Mouse (Mus musculus) retina, adult 2 months (tissue): ENCODE results near the gene Aldh5a1.

ENCODE experiments used
- DNase-seq: peaks from one replicate; pipeline ENCODE4 v3.0.0-alpha.2; 2012; ENCODE audit warnings: low read depth, low spot score

Gene Aldh5a1

DNA sequence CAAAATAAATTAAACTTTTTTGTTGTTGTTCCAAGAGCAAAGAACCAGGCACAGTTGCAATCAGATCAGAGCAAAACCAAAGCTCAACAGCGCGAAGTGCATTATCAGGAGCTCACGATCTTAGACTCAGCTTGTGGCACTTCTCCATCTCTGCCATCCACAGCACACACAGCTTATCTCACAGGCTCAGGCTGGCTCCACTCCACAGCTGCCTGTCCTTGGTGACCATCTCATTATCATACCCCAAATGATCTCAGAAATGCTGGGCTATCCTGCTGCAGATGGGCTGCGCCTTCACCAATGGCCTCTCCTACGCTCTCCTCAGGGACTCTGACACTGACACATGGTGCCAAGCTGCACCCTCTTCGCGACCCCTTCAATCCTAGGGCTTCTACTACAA lies 4.3 kb downstream of the Aldh5a1 start:
- DNase-seq: no peak

DNA sequence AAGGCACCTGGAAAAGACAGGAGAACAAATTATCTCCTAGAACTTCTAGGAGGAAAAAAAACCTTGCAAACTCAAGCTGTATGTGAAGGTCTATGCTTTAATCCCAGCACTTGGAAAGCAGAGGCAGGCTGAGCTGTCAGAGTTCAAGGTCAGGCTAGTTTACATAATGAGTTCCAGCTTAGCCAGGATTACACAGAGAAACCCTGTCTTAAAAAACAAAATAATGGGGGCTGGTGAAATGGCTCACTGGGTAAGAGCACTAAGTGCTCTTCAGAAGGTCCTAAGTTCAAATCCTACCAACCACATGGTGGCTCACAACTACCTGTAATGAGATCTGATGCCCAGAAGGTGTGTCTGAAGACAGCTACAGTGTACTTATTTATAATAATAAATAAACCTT lies 6.9 kb downstream of the Aldh5a1 start:
- no peak for DNase-seq

- DNase-seq: no peak
Measured at GRCm38 (mm10) chr13:24923991-24924390, 13.5 kb downstream of the Aldh5a1 start.

DNA sequence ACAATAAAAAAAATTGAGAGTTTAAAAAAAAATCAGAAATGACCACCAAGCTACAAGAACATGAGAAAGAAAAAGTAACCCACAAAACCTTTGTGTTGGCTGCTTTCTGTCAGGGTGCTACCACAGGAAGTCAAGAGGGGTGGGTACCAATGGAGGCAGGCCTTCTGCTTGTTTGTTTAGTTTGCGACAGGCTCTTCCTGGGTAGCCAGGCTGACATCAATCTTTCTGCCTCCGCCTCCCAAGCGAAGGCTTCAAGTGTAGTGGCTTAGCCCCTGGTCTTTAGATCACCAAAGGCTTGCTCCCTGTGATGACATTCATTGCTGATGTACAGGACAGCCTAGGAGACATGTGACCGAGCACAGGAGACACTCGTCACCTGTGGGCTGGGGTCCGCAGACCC lies 16.2 kb downstream of the Aldh5a1 start:
- no peak for DNase-seq

- no peak for DNase-seq
Measured at GRCm38 (mm10) chr13:24920333-24920977, 17.0 kb downstream of the Aldh5a1 start.

DNA sequence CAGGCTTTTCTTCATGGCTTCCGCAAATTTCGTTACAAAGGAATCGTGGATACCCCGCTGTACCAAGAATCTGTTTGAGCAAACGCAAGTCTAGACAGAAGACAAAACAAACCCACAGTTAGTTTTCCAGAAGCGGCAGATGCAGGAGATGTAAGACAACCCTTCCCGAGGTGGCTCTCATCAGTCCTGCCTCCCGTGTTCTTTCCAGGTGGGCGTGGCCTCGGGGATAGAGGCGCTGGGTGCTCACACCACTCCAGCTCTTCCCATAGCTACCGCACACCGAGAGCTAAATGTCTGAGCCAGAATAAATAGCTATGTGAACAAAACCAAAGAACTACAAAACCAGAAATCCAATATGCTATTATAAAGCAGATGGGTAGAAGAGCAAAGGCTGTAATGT lies 21.6 kb downstream of the Aldh5a1 start:
- no peak for DNase-seq

GRCm38 (mm10) chr13:24914915-24915314 lies 22.5 kb downstream of the Aldh5a1 start:
- no peak for DNase-seq

DNA sequence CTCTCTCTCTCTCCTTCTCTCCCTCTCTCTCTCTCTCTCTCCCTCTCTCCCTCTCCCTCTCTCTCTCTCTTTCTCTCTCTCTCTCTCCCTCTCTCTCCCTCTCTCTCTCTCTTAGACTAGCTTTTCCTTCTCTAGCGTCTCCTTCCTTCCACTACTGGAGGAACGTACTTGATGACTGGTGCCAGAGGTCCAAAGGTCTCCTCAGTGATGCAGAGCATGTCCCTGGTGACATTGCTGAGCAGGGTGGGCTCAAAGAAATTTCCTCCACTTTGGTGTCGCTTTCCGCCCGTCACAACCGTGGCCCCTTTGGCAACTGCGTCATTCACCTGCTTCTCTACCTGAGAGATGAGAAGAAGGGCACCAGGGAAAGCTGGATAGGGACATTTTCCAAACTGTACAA lies 23.9 kb downstream of the Aldh5a1 start:
- no peak for DNase-seq

DNA sequence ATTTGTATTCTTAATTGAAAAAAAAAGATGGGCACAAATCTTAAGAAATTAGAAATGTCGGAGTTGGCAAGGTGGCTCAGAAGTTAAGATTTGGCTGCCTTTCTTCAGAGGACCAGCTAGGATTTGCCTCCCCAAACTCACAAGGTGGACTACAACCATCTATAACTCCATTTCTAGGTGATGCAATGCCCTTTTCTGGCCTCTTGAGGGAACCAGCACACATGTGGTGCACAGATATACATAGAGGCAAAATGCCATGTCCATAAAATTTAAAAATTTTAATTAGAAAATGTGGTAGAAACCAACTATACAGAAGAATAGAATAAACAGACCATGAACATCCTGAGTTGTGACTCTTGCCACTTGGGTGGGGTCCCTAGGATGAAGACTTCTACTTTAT lies 28.3 kb downstream of the Aldh5a1 start:
- no peak for DNase-seq

GRCm38 (mm10) chr13:24906831-24907570 lies 30.5 kb downstream of the Aldh5a1 start:
- DNase-seq: no peak

DNA sequence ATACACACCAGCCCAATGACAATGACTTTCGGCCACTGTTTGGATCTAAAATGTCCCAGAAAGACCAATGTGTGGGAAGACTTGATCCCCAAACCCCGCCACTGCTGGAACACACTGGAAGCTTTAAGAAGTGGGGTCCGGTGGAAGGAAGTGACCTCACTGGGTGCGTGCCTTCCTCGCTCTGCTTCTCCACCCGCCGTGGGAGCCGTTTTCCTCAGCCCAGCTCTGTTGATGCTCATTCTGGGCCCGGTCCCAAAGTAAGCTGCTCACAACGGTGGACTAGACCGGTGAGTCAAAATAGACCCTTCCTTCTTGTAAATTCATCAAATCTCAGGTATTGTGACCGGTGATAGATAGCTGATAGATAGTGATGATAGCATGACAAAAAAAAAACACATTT lies 32.0 kb downstream of the Aldh5a1 start:
- DNase-seq: no peak

- DNase-seq: no peak
Measured at GRCm38 (mm10) chr13:24903412-24903811, 34.0 kb downstream of the Aldh5a1 start.

- DNase-seq: no peak
Measured at GRCm38 (mm10) chr13:24901916-24902315, 35.5 kb downstream of the Aldh5a1 start.

- no peak for DNase-seq
Measured at GRCm38 (mm10) chr13:24893880-24894279, 43.6 kb downstream of the Aldh5a1 start.

- DNase-seq: no peak
Measured at GRCm38 (mm10) chr13:24892516-24892915, 44.9 kb downstream of the Aldh5a1 start.

DNA sequence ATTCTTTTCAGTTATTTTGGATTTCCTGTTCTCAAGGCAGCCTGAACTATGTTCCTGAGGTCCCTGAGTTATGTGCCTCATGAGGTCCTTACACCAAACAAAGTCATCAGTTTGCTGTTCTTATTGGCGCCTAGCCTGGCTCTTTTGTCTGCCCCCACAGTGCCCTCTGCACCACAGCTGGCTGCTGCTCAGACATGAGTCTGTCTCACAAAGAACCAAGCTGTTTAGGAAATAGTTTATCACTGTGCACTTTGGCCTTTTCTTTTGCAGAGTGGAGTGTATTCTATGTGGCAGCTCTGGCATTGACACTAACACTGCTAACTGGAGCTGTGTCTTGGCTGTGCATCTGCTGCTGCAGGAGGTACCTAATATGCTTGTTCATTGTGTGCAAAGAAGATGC lies 47.9 kb downstream of the Aldh5a1 start:
- DNase-seq: no peak

DNA sequence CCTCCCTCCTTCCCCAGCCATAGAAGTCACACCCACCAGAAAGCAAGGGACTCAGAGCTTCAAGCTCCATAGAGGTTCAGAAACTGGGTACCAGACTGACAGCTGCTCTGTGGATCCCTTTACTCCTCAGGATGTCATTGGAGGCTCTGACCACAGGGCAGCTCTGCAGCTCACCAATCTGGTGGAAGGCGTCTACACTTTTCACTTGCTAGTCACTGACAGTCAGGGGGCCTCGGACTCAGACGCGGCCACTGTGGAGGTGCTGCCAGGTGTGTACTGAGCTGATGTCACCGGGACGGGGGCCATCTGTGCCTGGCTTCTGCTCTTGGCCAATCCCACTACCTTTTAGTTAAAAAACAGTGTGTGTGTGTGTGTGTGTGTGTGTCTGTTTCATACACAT lies 55.0 kb downstream of the Aldh5a1 start:
- DNase-seq: no peak

DNA sequence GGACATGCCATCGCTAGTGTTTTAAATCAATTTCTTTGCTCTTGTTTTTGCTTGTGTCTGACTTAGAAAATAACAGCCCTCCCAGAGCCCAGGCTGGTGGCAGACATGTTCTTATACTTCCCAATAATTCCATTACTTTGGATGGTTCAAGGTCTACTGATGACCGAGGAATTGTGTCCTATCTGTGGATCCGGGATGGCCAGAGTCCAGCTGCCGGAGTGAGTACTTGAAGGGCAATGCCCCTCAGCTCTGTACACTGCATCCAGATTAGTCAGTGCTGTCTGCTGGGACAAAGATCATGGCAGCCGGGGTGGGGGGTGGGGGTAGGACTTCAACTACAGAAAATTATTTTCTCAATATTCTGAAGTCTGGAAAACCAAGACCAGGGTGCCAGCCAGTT lies 56.8 kb downstream of the Aldh5a1 start:
- DNase-seq: no peak

DNA sequence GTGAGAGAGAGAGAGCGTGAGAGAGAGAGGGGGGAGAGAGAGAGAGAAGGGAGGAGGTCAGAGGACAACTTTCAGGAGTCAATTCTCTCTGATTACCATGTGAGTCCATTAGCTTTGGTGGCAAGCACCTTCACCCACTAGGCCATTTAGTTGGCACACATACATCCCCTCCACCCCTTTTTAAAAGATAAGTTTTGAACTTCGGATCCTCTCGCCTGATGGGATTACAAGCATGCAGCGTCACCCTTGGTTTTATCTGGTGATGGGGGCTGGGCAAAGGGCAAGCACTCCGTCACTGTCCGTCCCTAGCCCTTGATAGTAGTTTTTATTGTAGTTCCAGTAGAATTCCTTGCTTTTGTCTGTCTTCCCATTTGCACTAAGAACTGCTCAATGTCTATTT lies 57.3 kb downstream of the Aldh5a1 start:
- DNase-seq: no peak

- no peak for DNase-seq
Measured at GRCm38 (mm10) chr13:24879359-24880040, 58.0 kb downstream of the Aldh5a1 start.

DNA sequence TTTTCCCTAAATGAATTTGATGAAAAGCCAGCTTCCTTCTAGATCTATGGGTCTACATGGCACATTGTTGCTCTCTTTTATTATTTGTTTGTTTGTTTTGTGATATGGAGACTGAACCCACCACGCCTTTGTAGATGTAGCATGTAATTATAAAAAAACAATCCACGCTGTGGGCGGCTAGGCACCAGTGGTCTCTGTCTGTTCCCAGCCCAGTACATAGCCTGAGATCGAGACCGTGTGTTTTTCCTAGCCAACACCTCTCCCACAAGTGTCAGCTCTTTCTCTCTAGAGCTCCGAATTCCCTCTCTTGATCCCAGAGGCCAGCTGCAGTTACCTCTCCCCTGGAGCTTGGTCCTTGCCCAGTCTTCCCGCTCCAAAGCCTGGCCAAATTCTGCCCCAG lies 69.2 kb downstream of the Aldh5a1 start:
- no peak for DNase-seq

- no peak for DNase-seq
Measured at GRCm38 (mm10) chr13:24867789-24868188, 69.7 kb downstream of the Aldh5a1 start.
